Mouse (Mus musculus) c-Kit-positive CD71-negative TER-119-negative erythroid progenitor cells, embryonic 14.5 days (primary cell): Measurements from ENCODE around the gene Bex2.
"Not testable (repeated sequence)": the region's sequence is repeated elsewhere in the genome, so short reads cannot be mapped to it uniquely, and the experiment has no call there.

Experiments
- DNase-seq: peaks from one replicate; pipeline ENCODE4 v3.0.0-alpha.2; 2013; ENCODE audit warnings: low read depth

Bex2 gene

GRCm38 (mm10) chrX:136068020-136068419 is at the start of gene Bex2:
Gene Bex2, minus strand, starts transcription at chrX:136068236.
- DNase-seq = not testable (repeated sequence)

GRCm38 (mm10) chrX:136115419-136115961 is 47.5 kb upstream of the Bex2 start:
- DNase-seq = no peak

GRCm38 (mm10) chrX:136115015-136115414 is 47.0 kb upstream of the Bex2 start:
- DNase-seq = no peak

GRCm38 (mm10) chrX:136107942-136108341 is 39.9 kb upstream of the Bex2 start:
- DNase-seq = no peak

- DNase-seq = no peak
Measured at GRCm38 (mm10) chrX:136104724-136105088, 36.7 kb upstream of the Bex2 start.

GRCm38 (mm10) chrX:136104046-136104723 is 36.1 kb upstream of the Bex2 start:
- no peak for DNase-seq

- no peak for DNase-seq
Measured at GRCm38 (mm10) chrX:136094421-136094820, 26.4 kb upstream of the Bex2 start.

- DNase-seq = no peak
Measured at GRCm38 (mm10) chrX:136092497-136093279, 24.7 kb upstream of the Bex2 start.

- no peak for DNase-seq
Measured at GRCm38 (mm10) chrX:136085155-136085554, 17.1 kb upstream of the Bex2 start, which contains the start of gene Nxf3. Gene Nxf3, minus strand, starts transcription at chrX:136085255.

- peak; percentile 16 for DNase-seq
Measured at GRCm38 (mm10) chrX:136067201-136067991, 640 bp downstream of the Bex2 start.

GRCm38 (mm10) chrX:136060698-136061097 is 7.3 kb downstream of the Bex2 start:
- no peak for DNase-seq

GRCm38 (mm10) chrX:136051219-136051618 is 16.8 kb downstream of the Bex2 start:
- no peak for DNase-seq

GRCm38 (mm10) chrX:136047528-136047927 is 20.5 kb downstream of the Bex2 start:
- DNase-seq = peak; percentile 39

GRCm38 (mm10) chrX:136043726-136044125 is 24.3 kb downstream of the Bex2 start:
- DNase-seq = no peak

GRCm38 (mm10) chrX:136032799-136033763 is 35.0 kb downstream of the Bex2 start, which contains the start of gene Arxes1:
Gene Arxes1, plus strand, starts transcription at chrX:136033367.
- DNase-seq = not testable (repeated sequence)

- DNase-seq = no peak
Measured at GRCm38 (mm10) chrX:136030331-136030730, 37.7 kb downstream of the Bex2 start.
